Mouse (Mus musculus) cerebellum, adult 9-10 months (tissue): ENCODE data around the gene Hipk2.
"Not testable (repeated sequence)": the region's sequence is repeated elsewhere in the genome, so short reads cannot be mapped to it uniquely, and the experiment has no call there.

Experiments used
- DNase-seq: peaks from one replicate; pipeline ENCODE4 v3.0.0; 2022

Hipk2 gene

GRCm38 (mm10) chr6:38692556-38692955 is 183.4 kb downstream of the Hipk2 start:
- DNase-seq = no peak

GRCm38 (mm10) chr6:38691052-38691451 is 184.9 kb downstream of the Hipk2 start:
- DNase-seq = no peak

- DNase-seq = no peak
Observed at GRCm38 (mm10) chr6:38690615-38691014, 185.3 kb downstream of the Hipk2 start.

GRCm38 (mm10) chr6:38688841-38689240 is 187.1 kb downstream of the Hipk2 start:
- no peak for DNase-seq

- peak; percentile 56 for DNase-seq
Observed at GRCm38 (mm10) chr6:38687216-38687615, 188.7 kb downstream of the Hipk2 start.

GRCm38 (mm10) chr6:38682532-38682931 is 193.4 kb downstream of the Hipk2 start:
- no peak for DNase-seq

- no peak for DNase-seq
Observed at GRCm38 (mm10) chr6:38677629-38678028, 198.3 kb downstream of the Hipk2 start.

- DNase-seq = no peak
Observed at GRCm38 (mm10) chr6:38676723-38677122, 199.2 kb downstream of the Hipk2 start.

GRCm38 (mm10) chr6:38676217-38676616 is 199.7 kb downstream of the Hipk2 start:
- DNase-seq = no peak

- DNase-seq = no peak
Observed at GRCm38 (mm10) chr6:38672011-38672410, 204.0 kb downstream of the Hipk2 start.

GRCm38 (mm10) chr6:38671270-38671669 is 204.7 kb downstream of the Hipk2 start:
- DNase-seq = no peak

GRCm38 (mm10) chr6:38670488-38670887 is 205.5 kb downstream of the Hipk2 start:
- DNase-seq = not testable (repeated sequence)

GRCm38 (mm10) chr6:38669580-38669979 is 206.4 kb downstream of the Hipk2 start:
- no peak for DNase-seq

- DNase-seq = peak; percentile 69
Observed at GRCm38 (mm10) chr6:38662714-38663615, 213.0 kb downstream of the Hipk2 start, which contains the start of gene Clec2l. TSS of gene Clec2l (plus strand) at chr6:38663069.

GRCm38 (mm10) chr6:38661626-38662025 is 214.3 kb downstream of the Hipk2 start:
- DNase-seq = no peak

- DNase-seq = peak; percentile 76
Observed at GRCm38 (mm10) chr6:38650263-38650937, 225.6 kb downstream of the Hipk2 start.

GRCm38 (mm10) chr6:38649545-38649944 is 226.4 kb downstream of the Hipk2 start:
- no peak for DNase-seq
